Mouse (Mus musculus): ENCODE data around the gene Asic2.

- TF ChIP-seq CTCF (IDR thresholded peaks at IDR 0.05; ENCODE audit: low read depth, low read length) (no peak), POLR2A (IDR thresholded peaks at IDR 0.05; ENCODE audit: extremely low read depth, insufficient read depth, low read length) (no peak)
Observed at GRCm38 (mm10) chr11:81680511-81680910, 287.7 kb downstream of the Asic2 start.

Data from liver, adult 2 months (tissue).